Mouse (Mus musculus): ENCODE measurements around the gene Sema4g.

- TF ChIP-seq CTCF (conservative IDR thresholded peaks at IDR 0.05; ENCODE audit: low read length) (no peak), POU5F1 (IDR thresholded peaks at IDR 0.05; ENCODE audit: borderline replicate concordance, low read length) (no peak), NANOG (IDR thresholded peaks at IDR 0.05; ENCODE audit: borderline replicate concordance, low read length) (no peak)
Observed at GRCm38 (mm10) chr19:45045651-45046050, 56.8 kb downstream of the Sema4g start, which contains the start of gene Pdzd7.
